Mouse (Mus musculus): ENCODE results near the gene Chrne. TPM values are rescaled to one million over a fixed set of nuclear protein-coding genes. Genes with fewer than 3 reads are reported as not detected.

The Chrne gene
- polyA plus RNA-seq, 2 experiments, result 0.20 to 0.43 TPM

DNA sequence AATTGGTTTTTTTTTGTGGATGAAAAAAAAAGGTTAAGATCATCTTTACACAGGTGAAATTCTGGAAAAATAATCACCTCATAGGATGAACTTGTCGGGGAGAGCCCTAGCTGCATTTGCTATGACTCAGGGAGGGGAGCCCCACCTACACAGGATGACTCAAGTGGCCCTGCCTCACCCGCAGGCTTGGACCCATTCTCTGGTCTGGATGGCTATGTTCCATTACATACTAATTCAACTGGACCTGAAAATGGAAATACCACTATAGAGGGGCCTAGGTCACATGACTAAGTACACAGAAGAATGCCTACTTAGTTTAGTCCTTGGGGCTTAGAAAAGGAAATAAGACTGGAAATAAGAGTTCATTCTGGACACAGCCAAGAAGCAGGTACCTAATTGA, 32.4 kb upstream of the Chrne start:
- peaks cover 20% of the 10 kb centered on the region for H3K4me1 ChIP-seq (ENCODE audit: control insufficient read depth, insufficient read depth, low read length)
- WGBS, result 71% methylated on average over 2 of the region's 2 CpGs

DNA sequence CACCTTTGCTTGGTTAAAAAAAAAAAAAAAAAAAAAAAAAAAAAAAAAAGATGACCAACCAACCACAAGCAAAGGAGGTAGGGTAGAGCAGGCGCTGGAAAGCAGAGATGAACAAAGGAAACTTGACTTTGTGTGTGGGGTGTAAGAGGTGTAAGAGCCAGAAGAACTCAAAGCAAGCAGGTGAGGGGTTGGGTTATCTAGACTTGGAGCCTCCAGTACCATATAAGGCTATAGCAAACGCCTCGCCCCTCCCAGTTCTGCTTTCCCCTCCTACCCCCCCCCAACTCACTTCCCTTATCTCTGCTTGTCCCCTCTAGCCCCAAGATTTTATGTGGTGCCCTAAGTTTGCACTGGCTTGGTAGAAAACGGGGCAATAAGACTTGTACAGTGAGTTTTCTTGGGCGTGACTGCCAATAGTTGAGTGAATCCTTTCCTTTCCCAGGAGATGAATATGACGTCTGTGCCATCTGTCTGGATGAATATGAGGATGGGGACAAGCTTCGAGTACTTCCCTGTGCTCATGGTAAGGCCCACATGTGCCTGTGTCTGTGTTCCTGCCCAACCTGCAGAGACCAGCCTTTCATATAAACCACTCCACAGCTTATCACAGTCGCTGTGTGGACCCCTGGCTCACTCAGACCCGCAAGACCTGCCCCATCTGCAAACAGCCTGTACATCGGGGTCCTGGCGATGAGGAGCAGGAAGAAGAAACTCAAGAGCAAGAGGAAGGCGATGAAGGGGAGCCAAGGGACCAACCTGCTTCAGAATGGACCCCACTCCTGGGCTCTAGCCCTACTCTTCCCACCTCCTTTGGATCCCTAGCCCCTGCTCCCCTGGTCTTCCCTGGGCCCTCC, 31.5 kb upstream of the Chrne start:
- Histone ChIP-seq H3K9ac (ENCODE audit: low read depth, low read length, severe bottlenecking) (no peak overlapping the region), H3K27ac (replicated peaks; ENCODE audit: low read depth, low read length) (no peak overlapping the region), H3K9me3 (ENCODE audit: control insufficient read depth, low read length) (no peaks in the 10 kb centered on the region), H3K4me2 (replicated peaks; ENCODE audit: low read depth, low read length, severe bottlenecking) (0 out of 2 replicates have a peak overlapping the region, but pooled peaks have one; percentile 1), H3K27me3 (ENCODE audit: control insufficient read depth, insufficient read depth, low read length) (no peaks in the 10 kb centered on the region), H3K36me3 (ENCODE audit: control insufficient read depth, insufficient read depth, low read length) (peaks cover 53% of the 10 kb centered on the region), H3K4me1 (ENCODE audit: control insufficient read depth, insufficient read depth, low read length) (peaks cover 23% of the 10 kb centered on the region), H3K4me3 (replicated peaks; ENCODE audit: low read length) (peak overlapping the region; percentile 9; the same call in 1 of the 2 replicates)
- DNase-seq (ENCODE audit: low spot score) (no peak), ATAC-seq (ENCODE audit: low FRiP score, low read depth) (no peak)
- 77% methylated on average over 12 of the region's 12 CpGs for WGBS
- TF ChIP-seq POLR2A (IDR thresholded peaks at IDR 0.05; ENCODE audit: borderline replicate concordance, extremely low read depth, insufficient read depth, insufficient read length), result no peak

More for the DNA sequence above, 32.4 kb upstream of the Chrne start:
- no peak for ATAC-seq (ENCODE audit: low FRiP score, low read depth)
- Histone ChIP-seq H3K27ac (replicated peaks; ENCODE audit: low read depth, low read length) (no peak overlapping the region), H3K4me2 (replicated peaks; ENCODE audit: low read depth, low read length, severe bottlenecking) (0 out of 2 replicates have a peak overlapping the region, but pooled peaks have one; percentile 1), H3K27me3 (ENCODE audit: control insufficient read depth, insufficient read depth, low read length) (no peaks in the 10 kb centered on the region), H3K36me3 (ENCODE audit: control insufficient read depth, insufficient read depth, low read length) (peaks cover 50% of the 10 kb centered on the region), H3K9ac (ENCODE audit: low read depth, low read length, severe bottlenecking) (no peak overlapping the region), H3K9me3 (ENCODE audit: control insufficient read depth, low read length) (no peaks in the 10 kb centered on the region), H3K4me3 (replicated peaks; ENCODE audit: low read length) (no peak overlapping the region)
- TF ChIP-seq POLR2A (IDR thresholded peaks at IDR 0.05; ENCODE audit: borderline replicate concordance, extremely low read depth, insufficient read depth, insufficient read length), result no peak
- DNase-seq (ENCODE audit: low spot score), result no peak

DNA sequence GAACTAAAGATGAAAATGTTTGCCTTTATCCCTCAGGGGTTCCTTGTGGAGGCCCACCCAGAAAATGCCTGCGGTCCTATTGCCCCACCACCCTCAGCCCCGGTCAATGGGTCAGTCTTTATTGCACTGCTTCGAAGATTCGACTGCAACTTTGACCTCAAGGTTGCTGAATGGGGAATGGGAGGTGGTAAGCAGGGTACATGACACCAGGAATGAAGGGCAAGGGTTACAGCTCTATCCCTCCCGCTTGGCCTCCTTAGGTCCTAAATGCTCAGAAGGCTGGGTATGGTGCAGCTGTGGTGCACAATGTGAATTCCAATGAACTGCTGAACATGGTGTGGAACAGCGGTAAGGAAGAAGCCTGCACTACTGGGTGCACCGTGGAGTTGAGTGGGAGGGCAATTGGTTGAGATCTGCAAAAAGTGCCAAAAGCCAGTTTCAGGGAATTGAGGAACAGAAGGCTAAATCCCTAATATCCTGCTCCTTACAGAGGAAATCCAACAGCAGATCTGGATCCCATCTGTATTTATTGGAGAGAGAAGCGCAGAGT, 30.2 kb upstream of the Chrne start:
- 80% methylated on average over 8 of the region's 8 CpGs for WGBS
- H3K27ac ChIP-seq (replicated peaks; ENCODE audit: low read depth, low read length), result no peak overlapping the region
- no peaks in the 10 kb centered on the region for H3K9me3 ChIP-seq (ENCODE audit: control insufficient read depth, low read length)
- no peaks in the 10 kb centered on the region for H3K27me3 ChIP-seq (ENCODE audit: control insufficient read depth, insufficient read depth, low read length)
- H3K4me2 ChIP-seq (replicated peaks; ENCODE audit: low read depth, low read length, severe bottlenecking), result 0 out of 2 replicates have a peak overlapping the region, but pooled peaks have one; percentile 89
- peaks cover 26% of the 10 kb centered on the region for H3K4me1 ChIP-seq (ENCODE audit: control insufficient read depth, insufficient read depth, low read length)
- no peak overlapping the region for H3K9ac ChIP-seq (ENCODE audit: low read depth, low read length, severe bottlenecking)
- peaks cover 66% of the 10 kb centered on the region for H3K36me3 ChIP-seq (ENCODE audit: control insufficient read depth, insufficient read depth, low read length)
- no peak for TF ChIP-seq POLR2A (IDR thresholded peaks at IDR 0.05; ENCODE audit: borderline replicate concordance, extremely low read depth, insufficient read depth, insufficient read length)
- peak overlapping the region; percentile 2; the same call in 1 of the 2 replicates for H3K4me3 ChIP-seq (replicated peaks; ENCODE audit: low read length)
- no peak for ATAC-seq (ENCODE audit: low FRiP score, low read depth)
- no peak for DNase-seq (ENCODE audit: low spot score)

DNA sequence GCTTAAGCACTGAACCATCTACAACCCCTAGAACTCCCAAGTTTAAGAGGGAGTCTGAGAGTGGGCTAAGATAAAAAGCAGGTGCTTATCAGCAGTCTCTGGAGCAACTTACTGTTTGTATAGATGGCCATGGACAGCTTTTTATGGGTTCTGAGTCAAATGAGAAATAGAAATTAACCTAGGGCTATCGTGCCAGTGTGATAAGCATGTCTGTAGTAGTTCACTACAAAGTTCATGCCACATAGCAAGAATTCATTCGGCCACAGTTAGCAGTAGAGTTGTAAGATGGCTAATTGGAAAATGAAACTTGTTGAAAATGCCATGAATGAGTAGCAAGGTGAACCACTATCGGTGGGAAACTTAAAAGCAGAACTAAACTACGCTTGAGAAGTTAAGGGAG, 29.5 kb upstream of the Chrne start:
- ATAC-seq (ENCODE audit: low FRiP score, low read depth), result no peak
- H3K4me2 ChIP-seq (replicated peaks; ENCODE audit: low read depth, low read length, severe bottlenecking), result peak overlapping the region; percentile 89
- H3K4me1 ChIP-seq (ENCODE audit: control insufficient read depth, insufficient read depth, low read length), result peaks cover 26% of the 10 kb centered on the region
- H3K36me3 ChIP-seq (ENCODE audit: control insufficient read depth, insufficient read depth, low read length), result peaks cover 74% of the 10 kb centered on the region
- DNase-seq (ENCODE audit: low spot score), result no peak
- H3K27ac ChIP-seq (replicated peaks; ENCODE audit: low read depth, low read length), result no peak overlapping the region
- peak overlapping the region; percentile 76 for H3K9ac ChIP-seq (ENCODE audit: low read depth, low read length, severe bottlenecking)
- no peaks in the 10 kb centered on the region for H3K27me3 ChIP-seq (ENCODE audit: control insufficient read depth, insufficient read depth, low read length)
- peak overlapping the region; percentile 75 for H3K4me3 ChIP-seq (replicated peaks; ENCODE audit: low read length)
- no peaks in the 10 kb centered on the region for H3K9me3 ChIP-seq (ENCODE audit: control insufficient read depth, low read length)
- 89% methylated on average over 4 of the region's 4 CpGs for WGBS
- TF ChIP-seq POLR2A (IDR thresholded peaks at IDR 0.05; ENCODE audit: borderline replicate concordance, extremely low read depth, insufficient read depth, insufficient read length), result no peak

DNA sequence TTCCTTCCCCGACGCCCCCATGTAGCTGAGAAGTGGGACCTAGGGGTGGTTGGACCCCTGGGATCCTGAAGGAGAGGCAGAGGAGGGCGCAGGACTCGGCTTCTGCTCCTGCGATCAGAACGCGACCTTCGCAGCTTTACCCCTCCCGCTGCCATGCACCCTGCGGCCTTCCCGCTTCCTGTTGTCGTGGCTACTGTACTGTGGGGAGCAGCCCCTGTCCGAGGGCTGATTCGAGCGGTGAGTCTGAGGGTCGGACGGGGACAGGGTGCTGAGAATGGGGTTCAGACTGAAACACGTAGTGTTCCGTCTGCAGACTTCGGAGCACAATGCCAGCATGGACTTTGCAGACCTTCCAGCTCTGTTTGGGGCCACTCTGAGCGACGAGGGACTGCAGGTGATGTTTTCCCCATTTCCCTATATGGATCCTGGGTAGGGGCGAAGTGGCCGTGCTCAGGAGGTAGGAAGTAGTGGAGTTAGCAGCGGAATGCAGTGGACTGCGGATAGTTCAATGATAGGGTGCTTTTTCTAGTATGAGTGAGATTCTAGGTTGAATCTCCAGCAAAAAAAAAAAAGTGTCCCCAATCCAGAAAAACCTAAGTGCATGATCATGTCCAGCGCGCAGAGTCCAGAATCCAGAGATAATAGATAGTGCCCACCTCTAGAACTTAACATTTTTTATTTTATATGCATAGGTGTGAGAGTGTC, 28.9 kb upstream of the Chrne start:
- Histone ChIP-seq H3K9ac (ENCODE audit: low read depth, low read length, severe bottlenecking) (peak overlapping the region; percentile 76), H3K36me3 (ENCODE audit: control insufficient read depth, insufficient read depth, low read length) (peaks cover 71% of the 10 kb centered on the region), H3K4me3 (replicated peaks; ENCODE audit: low read length) (peak overlapping the region; percentile 75), H3K27me3 (ENCODE audit: control insufficient read depth, insufficient read depth, low read length) (no peaks in the 10 kb centered on the region), H3K9me3 (ENCODE audit: control insufficient read depth, low read length) (no peaks in the 10 kb centered on the region), H3K27ac (replicated peaks; ENCODE audit: low read depth, low read length) (peak overlapping the region; percentile 93), H3K4me2 (replicated peaks; ENCODE audit: low read depth, low read length, severe bottlenecking) (peak overlapping the region; percentile 89), H3K4me1 (ENCODE audit: control insufficient read depth, insufficient read depth, low read length) (peaks cover 25% of the 10 kb centered on the region)
- TF ChIP-seq POLR2A (IDR thresholded peaks at IDR 0.05; ENCODE audit: borderline replicate concordance, extremely low read depth, insufficient read depth, insufficient read length), result no peak
- DNase-seq (ENCODE audit: low spot score) (no peak), ATAC-seq (ENCODE audit: low FRiP score, low read depth) (no peak)
- WGBS, result 2% methylated on average over 28 of the region's 28 CpGs
